ENCODE assay signal across 34 mouse cellular contexts in the genomic region with DNA sequence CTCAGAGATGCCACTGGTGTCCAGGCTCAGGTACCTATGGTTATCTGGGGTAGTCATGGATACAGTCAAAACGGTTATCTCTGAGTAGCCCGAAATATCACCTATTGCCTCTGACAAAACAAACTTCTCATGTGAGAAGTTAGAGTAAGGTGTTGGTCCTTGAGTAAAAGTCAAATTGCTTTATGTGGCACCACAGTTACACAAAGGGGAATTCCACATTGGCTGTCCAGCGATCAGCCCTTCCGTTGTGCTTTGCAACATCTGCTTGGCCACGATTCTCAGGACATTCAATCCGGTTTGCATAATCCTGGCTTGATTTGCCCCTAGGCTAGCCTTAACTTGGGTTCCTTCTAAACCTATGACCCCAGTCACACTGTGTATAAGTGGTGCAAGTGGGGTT. TPM values are rescaled to one million over a fixed set of nuclear protein-coding genes. Genes with fewer than 3 reads are reported as not detected.
A peak's percentile ranks its signal among the peaks of the same experiment; 100 is the strongest.
DNase-seq lines count a peak whose midpoint lies in the region; ATAC-seq and TF ChIP-seq lines count a peak whose summit lies in the region.
"Had no signal": no experiment of that assay in that cellular context is flagged by ENCODE, and none has a peak within 500 bp of the region (broad histone marks: within the 10 kb centered on the region; RNA-seq: fewer than 3 reads in every experiment).

No protein-coding gene starts in this region.

- no peak overlapping the region for H3K27ac ChIP-seq in liver, adult 2 months (replicated peaks; ENCODE audit: insufficient read depth, low read depth, low read length)
- no peak overlapping the region for H3K27ac ChIP-seq in liver, postnatal 0 days (ENCODE audit: low read depth)
- H3K27ac ChIP-seq: embryonic facial prominence, embryonic 10.5 days; embryonic facial prominence, embryonic 13.5 days; forebrain, embryonic 10.5 days; forebrain, embryonic 13.5 days; heart, embryonic 15.5 days; hindbrain, embryonic 10.5 days; hindbrain, embryonic 13.5 days had no signal

- no peak for TF ChIP-seq EP300 in liver, postnatal 0 days (IDR thresholded peaks at IDR 0.05; ENCODE audit: low read depth)

- H3K36me3 ChIP-seq in liver, adult 2 months (ENCODE audit: control insufficient read depth, insufficient read depth, low read length) = no peaks in the 10 kb centered on the region
- no peaks in the 10 kb centered on the region for H3K36me3 ChIP-seq in liver, postnatal 0 days (replicated peaks; ENCODE audit: insufficient read depth, low read length)
- H3K36me3 ChIP-seq: embryonic facial prominence, embryonic 10.5 days; embryonic facial prominence, embryonic 13.5 days; forebrain, embryonic 10.5 days; heart, embryonic 12.5 days; heart, embryonic 15.5 days; hindbrain, embryonic 10.5 days; hindbrain, embryonic 13.5 days had no signal

- no peaks in the 10 kb centered on the region for H3K79me2 ChIP-seq in liver, adult 2 months (ENCODE audit: control insufficient read depth, insufficient read depth, low read length)

- no peaks in the 10 kb centered on the region for H3K4me1 ChIP-seq in liver, adult 2 months (ENCODE audit: control insufficient read depth, insufficient read depth, low read length)
- H3K4me1 ChIP-seq in liver, postnatal 0 days (ENCODE audit: insufficient read depth) = no peaks in the 10 kb centered on the region
- H3K4me1 ChIP-seq: embryonic facial prominence, embryonic 13.5 days; forebrain, embryonic 10.5 days; forebrain, embryonic 13.5 days; hindbrain, embryonic 10.5 days; hindbrain, embryonic 13.5 days had no signal

- no peak for TF ChIP-seq CTCF in liver, adult 2 months (IDR thresholded peaks at IDR 0.05; ENCODE audit: low read depth, low read length)
- TF ChIP-seq CTCF in liver, postnatal 0 days (IDR thresholded peaks at IDR 0.05; ENCODE audit: low read depth) = no peak

- no peak for ATAC-seq in liver, postnatal 0 days
- ATAC-seq in granulocyte monocyte progenitor cell, adult 5-6 weeks (replicated peaks; ENCODE audit: poor library complexity, severe bottlenecking) = peak; percentile 67
- peak; percentile 41 for ATAC-seq in megakaryocyte progenitor cell, adult 5-6 weeks (replicated peaks; ENCODE audit: poor library complexity)
- ATAC-seq in erythroblast, adult 5-6 weeks (replicated peaks; ENCODE audit: low FRiP score, poor library complexity, severe bottlenecking) = no peak
- ATAC-seq: forebrain, embryonic 13.5 days; forebrain, embryonic 16.5 days; hindbrain, embryonic 16.5 days; inflammation-experienced regulatory T-cells, adult 6 months had no signal

- no peak for TF ChIP-seq POLR2A in liver, adult 2 months (IDR thresholded peaks at IDR 0.05; ENCODE audit: extremely low read depth, insufficient read depth, low read length)

- no peak overlapping the region for H3K4me3 ChIP-seq in liver, adult 2 months (ENCODE audit: insufficient read depth, low read depth, low read length)
- no peak overlapping the region for H3K4me3 ChIP-seq in liver, postnatal 0 days (ENCODE audit: low read depth, low read length)
- H3K4me3 ChIP-seq: embryonic facial prominence, embryonic 10.5 days; embryonic facial prominence, embryonic 13.5 days; forebrain, embryonic 10.5 days; forebrain, embryonic 13.5 days; heart, embryonic 12.5 days; heart, embryonic 15.5 days; hindbrain, embryonic 10.5 days; hindbrain, embryonic 13.5 days had no signal

- WGBS in liver, adult 2 months = 81% methylated on average over 6 of the region's 6 CpGs
- WGBS in liver, postnatal 0 days (ENCODE audit: insufficient replicate concordance) = 75% methylated on average over 6 of the region's 6 CpGs

- no peaks in the 10 kb centered on the region for H3K27me3 ChIP-seq in liver, adult 2 months (ENCODE audit: control insufficient read depth, insufficient read depth, low read length)
- no peaks in the 10 kb centered on the region for H3K27me3 ChIP-seq in liver, postnatal 0 days (ENCODE audit: insufficient read depth, low read length)
- H3K27me3 ChIP-seq: embryonic facial prominence, embryonic 13.5 days; forebrain, embryonic 13.5 days; heart, embryonic 12.5 days; heart, embryonic 15.5 days; hindbrain, embryonic 13.5 days had no signal

- no peaks in the 10 kb centered on the region for H3K9me3 ChIP-seq in liver, postnatal 0 days (ENCODE audit: low read length)
- H3K9me3 ChIP-seq: embryonic facial prominence, embryonic 10.5 days; embryonic facial prominence, embryonic 13.5 days; forebrain, embryonic 10.5 days; forebrain, embryonic 13.5 days; heart, embryonic 12.5 days; heart, embryonic 15.5 days; hindbrain, embryonic 10.5 days; hindbrain, embryonic 13.5 days had no signal

- peak; percentile 10 for DNase-seq in liver, adult 2 months (ENCODE audit: extremely low read depth, low read depth, low spot score)
- DNase-seq in liver, postnatal 0 days = no peak
- DNase-seq in lung, postnatal 10 days = no peak
- DNase-seq: adrenal gland, adult 2 months; adrenal gland, postnatal 14 days; B cell, adult 2 months; cerebellum, adult 11-12 months; cerebellum, adult 8-10 months; cerebellum, postnatal 10 days; cerebellum, postnatal 36 days; embryo, embryonic 11 days; gastrocnemius, postnatal 14 days; heart, adult 18-20 months; heart, postnatal 10 days; heart, postnatal 36 days had no signal

- no peak overlapping the region for H3K4me2 ChIP-seq in liver, postnatal 0 days (ENCODE audit: low read depth, low read length)
- H3K4me2 ChIP-seq: embryonic facial prominence, embryonic 13.5 days; forebrain, embryonic 13.5 days; heart, embryonic 12.5 days; heart, embryonic 15.5 days; hindbrain, embryonic 13.5 days had no signal

- no peak overlapping the region for H3K9ac ChIP-seq in liver, adult 2 months (ENCODE audit: low read depth, low read length)
- H3K9ac ChIP-seq in liver, postnatal 0 days (replicated peaks) = no peak overlapping the region
- H3K9ac ChIP-seq: embryonic facial prominence, embryonic 13.5 days; forebrain, embryonic 13.5 days; heart, embryonic 12.5 days; heart, embryonic 15.5 days; hindbrain, embryonic 13.5 days had no signal

RNA-seq across cellular contexts. Expression of a gene that starts 4.4 kb away (rescaled TPM):
- total RNA-seq in liver, adult 2 months (2014; rRNA removed) = 0.28 and 1.7 TPM in 2 replicates
- polyA plus RNA-seq in liver, adult 2 months (2012; rRNA removed) = not detected in 2 replicates
- polyA plus RNA-seq in liver, postnatal 0 days (2015; fragmentation: Nextera tagmentation; extraction: Ambion mirVana) = 0.19 TPM in 1 of 2 replicates, not detected in the other
- total RNA-seq in granulocyte monocyte progenitor cell, adult 5-6 weeks (2014; fragmentation: Nextera tagmentation) = not detected in 2 replicates
- not detected in 2 replicates for total RNA-seq in granulocyte monocyte progenitor cell, adult 5-6 weeks (2017)
- 0.32 TPM in 1 of 2 replicates, not detected in the other for total RNA-seq in megakaryocyte progenitor cell, adult 5-6 weeks (2015)
- not detected in 2 replicates for total RNA-seq in megakaryocyte progenitor cell, adult 5-6 weeks (2017)
- total RNA-seq in erythroblast, adult 5-6 weeks (2015; ENCODE audit: low replicate concordance) = not detected in 2 replicates
- not detected in 2 replicates for total RNA-seq in erythroblast, adult 5-6 weeks (2017; ENCODE audit: low replicate concordance)
- total RNA-seq: adrenal gland, adult 2 months; adrenal gland, postnatal 14 days; adrenal gland, postnatal 4 days; gastrocnemius, adult 18-20 months; gastrocnemius, postnatal 14 days; gastrocnemius, postnatal 4 days; heart, adult 18-20 months; heart, postnatal 10 days; heart, postnatal 36 days; MEL had no signal
- polyA plus RNA-seq: adrenal gland, adult 2 months; cortical plate, adult 2 months; embryonic facial prominence, embryonic 10.5 days; embryonic facial prominence, embryonic 13.5 days; forebrain, embryonic 10.5 days; forebrain, embryonic 13.5 days; heart, embryonic 12.5 days; heart, embryonic 15.5 days; hindbrain, embryonic 10.5 days; hindbrain, embryonic 13.5 days; hindbrain, embryonic 16.5 days had no signal

Comparison
In these comparisons a context has a peak if more than half of its experiments do, and no peak if none do; other contexts are left out.
1. ATAC-seq: peak in granulocyte monocyte progenitor cell, adult 5-6 weeks (single experiment) and megakaryocyte progenitor cell, adult 5-6 weeks (single experiment); none in liver, postnatal 0 days (single experiment) and erythroblast, adult 5-6 weeks (single experiment).